Mouse (Mus musculus) bone marrow macrophage, adult 2 months (primary cell): ENCODE measurements around the gene Mical3.

Experiments used
- CTCF ChIP-seq: IDR thresholded peaks from 2 replicates; pipeline ENCODE4 v1.5.1; 2012; ENCODE audit warnings: low read depth, mild to moderate bottlenecking, low read length, moderate library complexity
- POLR2A ChIP-seq: IDR thresholded peaks from 2 replicates; pipeline ENCODE4 v1.6.1; 2012; ENCODE audit warnings: mild to moderate bottlenecking, low read depth, low read length, borderline replicate concordance

- TF ChIP-seq POLR2A: no peak
- TF ChIP-seq CTCF: no peak
These were observed 143.2 kb downstream of the Mical3 start for GRCm38 (mm10) chr6:120987571-120988084.
